Mouse (Mus musculus) macrophage (primary cell): ENCODE measurements around the gene Sec24a. TPM values are rescaled to one million over a fixed set of nuclear protein-coding genes. Genes with fewer than 3 reads are reported as not detected.
"Not testable (repeated sequence)": the region's sequence is repeated elsewhere in the genome, so short reads cannot be mapped to it uniquely, and the experiment has no call there.

Experiments
- H3K27ac ChIP-seq: fragments of 350-480 bp; formaldehyde crosslinking; 2 replicates; pipeline ENCODE4 v1.9.0; 2021
- H3K36me3 ChIP-seq: fragments of 350-480 bp; formaldehyde crosslinking; 2 replicates; pipeline ENCODE4 v1.9.0; 2021; ENCODE audit errors: inconsistent target
- H3K4me3 ChIP-seq: fragments of 350-480 bp; formaldehyde crosslinking; 2 replicates; pipeline ENCODE4 v1.9.0; 2021; ENCODE audit errors: inconsistent target
- H3K79me2 ChIP-seq: fragments of 350-480 bp; formaldehyde crosslinking; 2 replicates; pipeline ENCODE4 v1.9.0; 2021; ENCODE audit errors: inconsistent target
- WGBS: methylation state at CpG from one replicate; pipeline ENCODE4 v1.1.7; 2026; ENCODE audit warnings: inconsistent platforms; ENCODE audit not compliant: missing documents; 5-methylcytosine and 5-hydroxymethylcytosine counted together
- polyA plus RNA-seq: library from polyadenylated mRNA; stranded (reverse); fragments of 250-400 nt; gene quantifications from 3 replicates; pipeline ENCODE4 v1.2.4, GENCODE M21; 2018; ENCODE audit warnings: inconsistent platforms

Sec24a gene
- polyA plus RNA-seq, 1 experiment from 2014 or later = 11.3 TPM

DNA sequence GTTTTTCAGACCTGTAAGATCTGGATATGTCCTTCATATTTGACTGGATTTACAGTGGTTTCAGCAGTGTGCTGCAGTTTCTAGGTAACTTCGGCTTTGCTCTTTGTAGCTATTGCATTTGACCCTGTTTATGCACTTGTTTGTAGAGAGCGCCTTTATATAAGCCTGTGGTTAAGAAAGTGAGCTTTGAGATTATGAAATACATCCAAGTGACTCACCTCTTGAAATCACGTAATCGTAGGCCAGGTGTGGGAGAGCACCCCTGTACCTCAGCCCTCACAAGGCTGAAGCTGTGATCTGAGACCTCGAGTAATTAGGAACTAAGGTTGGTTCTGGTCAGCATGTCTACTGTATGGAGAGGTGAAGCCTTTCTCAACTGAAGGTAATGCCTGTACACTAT is 14.0 kb upstream of the Sec24a start:
- Histone ChIP-seq H3K36me3 (peaks cover 29% of the 10 kb centered on the region; the same call in 1 of the 2 replicates), H3K4me3 (no peak overlapping the region), H3K27ac (no peak overlapping the region), H3K79me2 (peaks cover 60% of the 10 kb centered on the region)
- WGBS = 94% methylated on average over 5 of the region's 5 CpGs

DNA sequence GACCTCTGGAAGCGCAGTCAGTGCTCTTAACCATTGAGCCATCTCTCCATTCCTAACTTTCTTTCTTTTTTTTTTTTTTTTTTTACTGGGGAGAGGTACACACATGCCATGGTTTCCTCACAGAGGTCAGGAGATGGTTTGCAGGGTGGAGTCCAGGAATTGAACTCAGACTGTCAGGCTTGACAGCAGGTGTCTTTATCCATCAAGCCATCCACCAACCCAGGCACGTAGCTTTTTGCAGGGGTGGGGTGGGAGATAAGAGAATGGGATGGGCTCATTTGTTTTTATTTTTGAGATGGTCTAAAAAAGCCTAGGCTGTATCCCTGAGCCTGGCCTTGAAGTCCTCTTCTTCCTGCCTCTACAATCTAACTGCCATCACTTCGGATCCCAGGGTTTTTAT is 12.1 kb upstream of the Sec24a start:
- peaks cover 79% of the 10 kb centered on the region for H3K79me2 ChIP-seq
- no peak overlapping the region for H3K4me3 ChIP-seq
- H3K36me3 ChIP-seq = peaks cover 10% of the 10 kb centered on the region; the same call in 1 of the 2 replicates
- 91% methylated on average over 3 of the region's 3 CpGs for WGBS
- no peak overlapping the region for H3K27ac ChIP-seq

DNA sequence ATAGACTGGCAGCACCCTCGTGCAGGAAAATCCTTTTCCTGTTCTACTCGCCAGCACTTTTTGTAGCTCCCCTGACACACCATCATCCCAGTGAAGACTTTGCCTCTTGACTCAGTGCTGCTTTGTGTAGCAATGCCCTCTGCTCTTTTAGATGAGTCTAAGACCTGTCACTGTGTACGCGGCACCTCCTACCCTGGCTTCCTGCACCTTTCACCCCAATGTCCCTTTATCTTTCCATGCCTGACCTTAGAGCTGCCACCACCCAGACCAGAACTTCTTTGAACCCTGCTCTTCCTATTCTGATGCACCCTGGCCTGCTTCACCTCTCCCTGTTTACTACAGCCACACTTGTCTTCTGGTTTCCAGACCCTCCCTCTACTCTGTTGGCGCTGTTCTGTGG is 4.9 kb upstream of the Sec24a start:
- Histone ChIP-seq H3K36me3 (no peaks in the 10 kb centered on the region), H3K4me3 (no peak overlapping the region), H3K27ac (no peak overlapping the region), H3K79me2 (peaks cover 98% of the 10 kb centered on the region)
- WGBS = 80% methylated on average over 5 of the region's 5 CpGs

DNA sequence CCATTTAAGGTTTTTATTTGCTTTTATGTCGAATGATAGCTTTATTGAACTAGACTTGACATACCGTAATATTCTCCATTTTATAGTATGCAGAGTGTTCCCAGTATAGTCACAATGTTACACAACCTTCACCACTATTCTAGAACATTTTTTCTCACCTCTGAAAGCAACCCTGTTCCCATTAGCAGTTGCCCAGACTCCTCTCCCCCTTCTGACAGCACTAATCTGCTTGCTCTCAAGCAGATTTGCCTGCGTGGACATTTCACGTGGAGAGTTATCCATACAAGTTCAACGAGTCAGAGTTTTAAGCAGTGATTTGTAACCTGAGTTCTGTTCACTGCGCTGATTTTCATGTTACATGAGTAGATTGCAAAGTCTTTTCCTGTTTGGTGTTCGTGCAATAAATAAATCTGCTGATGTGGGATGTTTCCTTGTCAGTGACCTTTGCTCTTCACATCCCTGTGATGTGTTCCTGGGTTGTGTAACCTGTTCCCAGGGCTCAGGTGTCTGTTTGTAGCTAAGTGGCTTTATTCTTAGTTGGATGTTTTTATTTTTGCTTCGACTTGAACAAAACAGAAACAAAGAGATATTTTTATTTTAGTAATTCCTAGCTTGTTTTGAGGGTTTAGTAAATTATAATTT is 4.3 kb upstream of the Sec24a start:
- peaks cover 92% of the 10 kb centered on the region for H3K79me2 ChIP-seq
- H3K36me3 ChIP-seq = no peaks in the 10 kb centered on the region
- 75% methylated on average over 8 of the region's 8 CpGs for WGBS
- H3K4me3 ChIP-seq = no peak overlapping the region
- H3K27ac ChIP-seq = no peak overlapping the region

DNA sequence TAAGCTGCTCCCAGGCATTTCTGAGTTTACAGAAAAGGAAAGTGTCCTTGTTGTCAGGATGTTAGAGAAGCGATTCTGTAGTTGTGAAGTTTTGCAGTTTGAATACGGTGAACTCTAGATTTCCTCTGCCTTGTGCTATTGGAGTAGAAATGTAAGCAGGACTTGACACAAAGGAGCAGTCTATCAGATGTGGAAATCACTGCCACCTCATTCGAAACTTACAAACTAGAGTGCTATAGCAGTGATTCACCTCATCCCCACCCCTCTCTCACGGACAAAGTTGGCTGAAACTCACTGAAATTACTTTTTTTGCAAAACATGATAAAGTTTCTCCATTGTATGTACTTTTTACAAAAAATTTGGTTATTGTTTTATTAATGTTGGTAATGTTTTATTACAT is 1.4 kb upstream of the Sec24a start:
- Histone ChIP-seq H3K36me3 (no peaks in the 10 kb centered on the region), H3K27ac (no peak overlapping the region), H3K79me2 (peaks cover 64% of the 10 kb centered on the region), H3K4me3 (peak overlapping the region; percentile 100; the same call in 1 of the 2 replicates)
- WGBS = 89% methylated on average over 4 of the region's 4 CpGs

DNA sequence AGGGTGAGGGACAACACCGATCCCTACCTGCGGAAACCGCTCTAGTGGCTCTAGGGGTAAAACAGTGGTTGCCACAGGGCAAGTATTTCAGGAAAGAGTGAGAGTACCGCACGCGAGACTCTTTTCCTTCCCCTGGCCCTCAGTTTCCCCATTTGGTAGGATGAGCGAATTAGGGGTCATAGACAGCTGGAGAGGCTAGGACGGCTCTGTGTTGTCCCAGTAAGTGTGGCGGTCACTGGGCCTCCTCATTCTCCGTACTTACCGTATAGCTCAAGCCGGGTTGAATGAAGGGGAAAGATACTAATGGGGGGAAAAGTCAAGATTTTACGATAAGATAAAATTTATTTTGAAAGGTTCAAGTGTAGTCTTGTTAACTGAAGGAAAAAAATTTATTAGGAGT is 521 bp upstream of the Sec24a start:
- H3K79me2 ChIP-seq = peaks cover 55% of the 10 kb centered on the region
- H3K36me3 ChIP-seq = no peaks in the 10 kb centered on the region
- peak overlapping the region; percentile 100 for H3K4me3 ChIP-seq
- peak overlapping the region; percentile 61 for H3K27ac ChIP-seq
- 8% methylated on average over 13 of the region's 13 CpGs for WGBS

DNA sequence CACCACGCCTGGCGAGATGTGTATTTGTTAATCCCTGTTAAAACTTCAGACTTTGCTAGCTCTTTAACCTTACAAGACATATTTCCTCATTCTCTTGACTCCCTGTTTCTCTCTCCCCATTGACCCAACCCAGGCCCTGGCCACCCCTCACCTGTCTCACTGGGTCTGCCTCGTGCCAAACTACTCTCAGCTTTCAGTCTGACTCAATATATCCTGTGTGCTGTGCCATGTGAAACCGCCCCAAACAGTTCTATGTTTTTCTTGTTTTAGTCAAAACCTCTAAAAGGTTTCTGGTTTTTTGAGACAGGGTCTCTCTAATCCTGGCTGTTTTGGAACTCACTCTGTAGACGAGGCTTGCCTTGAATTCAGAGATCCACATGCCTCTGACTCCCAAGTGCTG is 2.2 kb downstream of the Sec24a start:
- WGBS = 87% methylated on average over 5 of the region's 5 CpGs
- H3K27ac ChIP-seq = no peak overlapping the region
- no peaks in the 10 kb centered on the region for H3K36me3 ChIP-seq
- no peak overlapping the region for H3K4me3 ChIP-seq
- peaks cover 28% of the 10 kb centered on the region for H3K79me2 ChIP-seq

DNA sequence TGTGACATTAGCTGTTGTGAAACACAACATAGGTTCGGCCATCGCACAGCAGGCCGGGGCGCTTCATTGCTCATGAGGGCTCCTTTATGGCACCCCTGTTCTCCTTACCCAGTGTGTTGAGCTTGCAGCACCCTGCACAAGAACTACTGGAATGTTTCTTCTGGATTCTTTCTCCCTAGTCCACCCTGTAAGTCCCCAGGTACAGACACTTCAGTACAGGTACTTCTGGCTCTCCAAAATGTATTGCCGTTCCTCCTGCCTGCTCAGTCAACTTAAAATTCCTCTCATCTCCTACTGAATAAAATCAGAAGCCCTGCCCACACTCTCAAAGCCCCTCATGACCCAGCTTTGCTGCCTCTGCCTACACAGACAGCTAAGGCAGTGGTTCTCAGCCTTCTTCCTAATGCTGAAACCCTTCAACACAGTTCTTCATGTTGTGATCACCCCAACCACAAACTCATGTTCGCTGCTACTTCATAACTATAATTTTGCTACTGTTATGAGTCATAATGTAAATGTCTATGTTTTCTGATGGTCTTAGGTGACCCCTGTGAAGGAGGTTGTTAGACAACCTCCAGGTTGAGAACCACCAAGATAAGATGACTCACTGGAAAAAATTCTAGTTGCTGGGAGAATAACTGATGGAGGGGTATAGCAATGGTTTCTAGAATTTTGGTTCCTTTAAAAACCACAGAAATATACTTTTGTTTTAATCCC is 3.3 kb downstream of the Sec24a start:
- WGBS = 88% methylated on average over 5 of the region's 6 CpGs
- no peak overlapping the region for H3K4me3 ChIP-seq
- no peak overlapping the region for H3K27ac ChIP-seq
- H3K79me2 ChIP-seq = peaks cover 24% of the 10 kb centered on the region
- no peaks in the 10 kb centered on the region for H3K36me3 ChIP-seq

DNA sequence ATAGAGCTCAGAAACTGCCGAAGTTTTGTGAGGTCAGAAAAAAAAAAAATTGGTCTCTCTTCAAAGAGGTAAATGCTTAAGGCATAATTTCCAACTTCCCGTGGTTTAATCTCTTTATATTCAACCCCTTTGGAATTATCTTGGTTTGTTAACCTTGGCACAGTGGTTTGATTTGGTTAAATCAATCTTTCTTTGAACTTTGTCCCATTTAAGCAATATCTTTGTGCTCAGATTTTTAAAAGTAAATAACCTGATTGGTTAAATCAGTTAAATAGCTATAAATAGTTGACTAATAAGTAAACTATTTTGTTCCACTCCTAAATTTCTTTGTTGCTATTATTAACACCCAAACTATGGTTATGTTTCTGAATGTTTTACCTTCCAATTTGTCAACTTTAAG is 4.2 kb downstream of the Sec24a start:
- no peaks in the 10 kb centered on the region for H3K36me3 ChIP-seq
- 91% methylated on average over 2 of the region's 2 CpGs for WGBS

DNA sequence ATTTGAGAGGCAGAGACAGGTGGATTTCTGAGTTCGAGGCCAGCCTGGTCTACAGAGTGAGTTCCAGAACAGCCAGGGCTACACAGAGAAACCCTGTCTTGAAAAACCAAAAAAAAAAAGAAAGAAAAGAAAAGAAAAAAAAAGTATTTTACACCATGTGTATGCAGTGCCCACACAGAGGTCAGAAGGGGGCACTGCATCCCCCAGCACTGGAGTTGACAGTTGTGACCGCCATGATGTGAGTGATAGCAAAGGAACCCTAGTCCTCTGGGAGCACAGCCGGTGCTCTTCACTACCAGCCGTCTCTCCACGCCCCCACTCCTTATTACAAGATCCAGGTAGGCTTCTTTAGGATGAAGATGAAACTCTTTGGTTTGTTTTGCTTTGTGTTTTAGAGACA is 5.2 kb downstream of the Sec24a start:
- H3K27ac ChIP-seq, H3K4me3 ChIP-seq, H3K36me3 ChIP-seq: not testable (repeated sequence)
- H3K79me2 ChIP-seq = peaks cover 26% of the 10 kb centered on the region
- WGBS = 95% methylated on average over 4 of the region's 5 CpGs

More for the DNA sequence above, 4.2 kb downstream of the Sec24a start:
- H3K79me2 ChIP-seq = peaks cover 24% of the 10 kb centered on the region
- no peak overlapping the region for H3K27ac ChIP-seq
- no peak overlapping the region for H3K4me3 ChIP-seq

DNA sequence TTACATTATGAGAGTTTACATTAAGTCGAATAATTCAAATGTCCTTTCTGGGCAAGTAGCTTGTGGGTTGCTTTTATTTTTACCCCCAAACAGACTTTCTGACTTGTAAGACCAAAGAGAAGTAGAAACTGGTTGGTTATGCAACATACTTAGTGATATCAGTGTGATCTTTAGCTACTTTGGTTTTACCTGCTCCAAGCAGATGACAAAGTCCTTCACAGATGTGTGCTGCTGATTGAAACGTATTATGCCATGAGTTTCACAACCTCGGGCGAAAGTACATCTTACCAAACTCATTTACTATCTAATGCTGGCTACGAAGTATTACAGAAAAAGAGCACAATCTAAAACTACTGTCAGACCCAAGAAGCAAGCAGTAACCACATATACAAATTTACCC is 5.8 kb downstream of the Sec24a start:
- Histone ChIP-seq H3K36me3 (no peaks in the 10 kb centered on the region), H3K79me2 (peaks cover 32% of the 10 kb centered on the region), H3K4me3 (no peak overlapping the region), H3K27ac (no peak overlapping the region)
- 56% methylated on average over 5 of the region's 5 CpGs for WGBS

DNA sequence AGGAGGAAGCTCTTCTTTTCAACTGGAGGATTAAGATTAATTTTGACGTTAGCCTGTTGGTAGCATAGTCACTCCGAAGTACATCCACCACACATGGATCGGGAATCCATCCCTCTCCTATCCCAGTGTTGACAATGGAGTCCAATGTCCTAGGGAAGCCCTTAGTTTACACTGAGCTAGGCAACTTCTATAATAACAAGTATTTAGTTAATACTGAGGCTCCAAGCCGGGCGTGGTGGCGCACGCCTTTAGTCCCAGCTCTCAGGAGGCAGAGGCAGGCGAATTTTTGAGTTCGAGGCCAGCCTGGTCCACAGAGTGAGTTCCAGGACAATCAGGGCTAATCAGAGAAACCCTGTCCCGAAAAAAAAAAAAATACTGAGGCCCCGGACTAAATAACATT is 6.4 kb downstream of the Sec24a start:
- Histone ChIP-seq H3K79me2 (peaks cover 38% of the 10 kb centered on the region), H3K27ac (peak overlapping the region; percentile 78)
- 85% methylated on average over 11 of the region's 11 CpGs for WGBS

DNA sequence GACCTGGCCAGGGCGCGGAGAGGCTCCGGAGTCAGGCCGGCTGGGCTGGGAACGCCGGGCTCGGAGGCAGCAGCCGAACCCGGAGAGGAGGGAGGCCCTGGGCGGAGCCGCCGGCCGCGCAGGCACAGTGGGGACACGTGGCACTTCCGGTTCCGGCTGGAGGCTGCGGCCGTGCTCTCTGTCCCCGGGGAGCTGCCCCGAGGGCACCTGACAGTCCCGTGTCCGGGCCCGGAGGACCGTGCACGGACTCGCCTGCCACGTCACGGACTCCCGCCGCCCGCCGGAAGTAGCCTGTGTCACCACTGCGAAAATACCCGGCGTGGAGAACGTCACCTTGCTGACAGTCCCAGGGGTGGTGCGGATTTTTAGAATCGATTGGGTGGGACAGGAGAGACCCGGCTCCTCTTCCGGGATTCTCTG is 7.1 kb downstream of the Sec24a start:
- WGBS = under 1% methylated on average over 41 of the region's 41 CpGs
- no peaks in the 10 kb centered on the region for H3K36me3 ChIP-seq

More for the DNA sequence above, 6.4 kb downstream of the Sec24a start:
- Histone ChIP-seq H3K36me3 (no peaks in the 10 kb centered on the region), H3K4me3 (peak overlapping the region; percentile 74)

DNA sequence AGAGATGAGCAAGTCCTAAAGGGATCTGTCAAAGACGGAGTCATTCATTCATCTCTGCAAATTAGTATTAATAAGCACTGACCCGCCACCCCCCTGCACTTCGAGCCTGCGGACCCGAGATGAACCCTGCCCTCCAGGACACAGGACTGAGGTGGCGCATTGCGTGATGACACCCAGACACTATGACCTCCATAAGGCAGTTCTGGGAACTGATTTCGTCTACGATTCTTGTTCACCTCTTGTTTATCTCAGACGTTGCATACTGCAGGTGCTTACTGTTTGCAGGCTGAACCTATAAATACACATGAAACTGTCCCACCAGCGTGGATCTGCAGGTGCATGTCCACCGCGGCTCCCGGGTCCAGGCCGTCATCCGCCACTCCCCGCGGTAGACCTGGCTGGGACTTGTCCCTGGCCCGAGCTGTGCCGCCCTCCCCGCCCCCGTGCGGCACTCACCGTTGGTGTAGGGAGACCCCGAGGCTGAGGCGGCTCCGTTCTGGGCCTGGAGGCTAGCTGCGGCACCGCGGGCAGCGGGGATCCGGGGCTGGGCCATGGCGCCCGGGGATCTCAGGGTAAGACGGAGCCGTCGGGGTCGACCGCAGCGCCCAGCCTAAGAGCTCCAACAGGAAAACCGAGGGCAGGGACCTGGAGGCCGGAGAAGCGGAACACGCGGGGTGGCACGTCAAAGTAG is 7.7 kb downstream of the Sec24a start:
- no peaks in the 10 kb centered on the region for H3K36me3 ChIP-seq
- WGBS = 3% methylated on average over 43 of the region's 46 CpGs
- peak overlapping the region; percentile 10; the same call in 1 of the 2 replicates for H3K27ac ChIP-seq
- peak overlapping the region; percentile 70 for H3K4me3 ChIP-seq
- H3K79me2 ChIP-seq = peaks cover 51% of the 10 kb centered on the region

More for the DNA sequence above, 7.1 kb downstream of the Sec24a start:
- H3K4me3 ChIP-seq = peak overlapping the region; percentile 74
- peaks cover 45% of the 10 kb centered on the region for H3K79me2 ChIP-seq
- peak overlapping the region; percentile 78 for H3K27ac ChIP-seq
